Comparison of ENCODE assay signal across 18 mouse cellular contexts in genomic region chr7:141988314-141988806, GRCm38 (mm10). TPM values are rescaled to one million over a fixed set of nuclear protein-coding genes. Genes with fewer than 3 reads are reported as not detected.
DNase-seq lines count a peak whose midpoint lies in the region; ATAC-seq and TF ChIP-seq lines count a peak whose summit lies in the region.
"Had no signal": no experiment of that assay in that cellular context is flagged by ENCODE, and none has a peak within 500 bp of the region (broad histone marks: within the 10 kb centered on the region; RNA-seq: fewer than 3 reads in every experiment).

No protein-coding gene starts in this region.

- no peak overlapping the region for H3K4me2 ChIP-seq in kidney, postnatal 0 days (ENCODE audit: low read length)
- H3K4me2 ChIP-seq in liver, embryonic 13.5 days = no peak overlapping the region
- H3K4me2 ChIP-seq: embryonic facial prominence, embryonic 15.5 days; forebrain, embryonic 13.5 days; heart, embryonic 11.5 days; midbrain, embryonic 11.5 days had no signal

- H3K27ac ChIP-seq in cerebellum, adult 2 months (ENCODE audit: insufficient read depth, low read length) = no peak overlapping the region
- H3K27ac ChIP-seq in kidney, postnatal 0 days = no peak overlapping the region
- no peak overlapping the region for H3K27ac ChIP-seq in liver, embryonic 13.5 days
- H3K27ac ChIP-seq: embryonic facial prominence, embryonic 15.5 days; forebrain, embryonic 13.5 days; limb, embryonic 10.5 days had no signal

- peak; percentile 85 for ATAC-seq in kidney, postnatal 0 days (replicated peaks; ENCODE audit: low FRiP score, low read depth)
- ATAC-seq in liver, embryonic 13.5 days (ENCODE audit: low read depth) = peak; percentile 59
- ATAC-seq: forebrain, embryonic 13.5 days; inflammation-experienced regulatory T-cells, adult 6 months had no signal

- H3K9me3 ChIP-seq in kidney, postnatal 0 days (replicated peaks; ENCODE audit: low read length) = no peaks in the 10 kb centered on the region
- no peaks in the 10 kb centered on the region for H3K9me3 ChIP-seq in liver, embryonic 13.5 days (replicated peaks)
- H3K9me3 ChIP-seq: embryonic facial prominence, embryonic 15.5 days; forebrain, embryonic 13.5 days; limb, embryonic 10.5 days had no signal

- H3K4me1 ChIP-seq in cerebellum, adult 2 months (ENCODE audit: control insufficient read depth, insufficient read depth, low read length) = peaks cover 34% of the 10 kb centered on the region
- H3K4me1 ChIP-seq in kidney, postnatal 0 days (replicated peaks; ENCODE audit: insufficient read depth, low read length) = no peaks in the 10 kb centered on the region
- no peaks in the 10 kb centered on the region for H3K4me1 ChIP-seq in liver, embryonic 13.5 days (replicated peaks)
- H3K4me1 ChIP-seq: embryonic facial prominence, embryonic 15.5 days; forebrain, embryonic 13.5 days; limb, embryonic 10.5 days had no signal

- no peak overlapping the region for H3K9ac ChIP-seq in kidney, postnatal 0 days (ENCODE audit: low read depth, low read length)
- H3K9ac ChIP-seq in liver, embryonic 13.5 days = no peak overlapping the region
- H3K9ac ChIP-seq: embryonic facial prominence, embryonic 15.5 days; forebrain, embryonic 13.5 days had no signal

- no peak for TF ChIP-seq POLR2A in cerebellum, adult 2 months (IDR thresholded peaks at IDR 0.05; ENCODE audit: borderline replicate concordance, insufficient read depth, low read length)

- DNase-seq in cerebellum, adult 2 months = peak; percentile 66 to 68
- DNase-seq in cerebellum, postnatal 25 days = peak; percentile 74 to 76
- DNase-seq in kidney, postnatal 0 days (ENCODE audit: low spot score) = peak; percentile 7
- DNase-seq in liver, embryonic 13.5 days = no peak
- no peak for DNase-seq in right cerebral cortex, postnatal 4 days
- DNase-seq in thymus, postnatal 25 days = no peak
- DNase-seq in gastrocnemius, postnatal 25 days = no peak
- DNase-seq in lung, postnatal 25 days (ENCODE audit: low spot score) = no peak
- DNase-seq: adrenal gland, postnatal 36 days; heart, postnatal 4 days had no signal

- H3K36me3 ChIP-seq in kidney, postnatal 0 days (ENCODE audit: insufficient read depth, low read length) = no peaks in the 10 kb centered on the region
- no peaks in the 10 kb centered on the region for H3K36me3 ChIP-seq in liver, embryonic 13.5 days
- H3K36me3 ChIP-seq: embryonic facial prominence, embryonic 15.5 days; limb, embryonic 10.5 days had no signal

- no peak for TF ChIP-seq CTCF in cerebellum, adult 2 months (IDR thresholded peaks at IDR 0.05; ENCODE audit: borderline replicate concordance, insufficient read depth, low read depth, low read length)
- TF ChIP-seq CTCF in kidney, postnatal 0 days (IDR thresholded peaks at IDR 0.05; ENCODE audit: low read depth) = no peak

- no peak overlapping the region for H3K4me3 ChIP-seq in cerebellum, adult 2 months (replicated peaks; ENCODE audit: insufficient read depth, low read depth, low read length)
- no peak overlapping the region for H3K4me3 ChIP-seq in kidney, postnatal 0 days (replicated peaks; ENCODE audit: low read depth, low read length)
- H3K4me3 ChIP-seq in liver, embryonic 13.5 days (replicated peaks) = no peak overlapping the region
- H3K4me3 ChIP-seq: embryonic facial prominence, embryonic 15.5 days; forebrain, embryonic 13.5 days; limb, embryonic 10.5 days; myocyte had no signal

- H3K27me3 ChIP-seq in cerebellum, adult 2 months (ENCODE audit: control insufficient read depth, insufficient read depth, low read length) = no peaks in the 10 kb centered on the region
- no peaks in the 10 kb centered on the region for H3K27me3 ChIP-seq in kidney, postnatal 0 days (ENCODE audit: insufficient read depth, low read length)
- H3K27me3 ChIP-seq in liver, embryonic 13.5 days = no peaks in the 10 kb centered on the region
- H3K27me3 ChIP-seq: embryonic facial prominence, embryonic 15.5 days; forebrain, embryonic 13.5 days had no signal

- 22% methylated on average over 7 of the region's 7 CpGs for WGBS in cerebellum, adult 2 months
- 82% methylated on average over 7 of the region's 7 CpGs for WGBS in kidney, postnatal 0 days
- WGBS in liver, embryonic 13.5 days (ENCODE audit: insufficient replicate concordance) = 72% methylated on average over 7 of the region's 7 CpGs

RNA-seq across cellular contexts. Expression of gene Brsk2, which starts 38.8 kb away (rescaled TPM):
- 173 and 182 TPM in 2 replicates for polyA plus RNA-seq in cerebellum, adult 2 months (2012; rRNA removed)
- 0.29 and 0.31 TPM in 2 replicates for polyA plus RNA-seq in kidney, postnatal 0 days (2015; fragmentation: Nextera tagmentation; extraction: Ambion mirVana)
- 0.07 and 0.10 TPM in 2 replicates for polyA plus RNA-seq in liver, embryonic 13.5 days (2015; fragmentation: Nextera tagmentation; extraction: Ambion mirVana)
- total RNA-seq in gastrocnemius, postnatal 25 days (2021) = under 1 TPM; 0.11 to 0.26 TPM
- total RNA-seq: common myeloid progenitor, adult 5-6 weeks had no signal

Comparison
In these comparisons a context has a peak if more than half of its experiments do, and no peak if none do; other contexts are left out.
1. DNase-seq: peak in cerebellum, adult 2 months (2 of 2), cerebellum, postnatal 25 days (2 of 2) and kidney, postnatal 0 days (single experiment); none in liver, embryonic 13.5 days (single experiment), right cerebral cortex, postnatal 4 days (single experiment), thymus, postnatal 25 days (single experiment), gastrocnemius, postnatal 25 days (single experiment) and lung, postnatal 25 days (single experiment).
2. RNA of gene Brsk2, which starts 38.8 kb away (polyA plus RNA-seq): 173 to 182 TPM in cerebellum, adult 2 months; 0.29 to 0.31 TPM in kidney, postnatal 0 days and 0.07 to 0.10 TPM in liver, embryonic 13.5 days; every median in the first group is over 100 times any median in the second.